Mouse (Mus musculus) MEL (cell line): ENCODE results near the gene Siae.

Experiments
- CTCF ChIP-seq, 3 experiments: IDR thresholded peaks in 2 of 3; conservative IDR thresholded peaks in 1 of 3; 2 replicates each; pipeline ENCODE4 v1.5.1; 2011 to 2012; ENCODE audit warnings: low read length in 3 of 3, low read depth in 2 of 3, mild to moderate bottlenecking in 2 of 3, improper control_type of control experiment in 1 of 3, inconsistent platforms in 1 of 3, mixed read lengths in 1 of 3, moderate library complexity in 1 of 3; ENCODE audit not compliant: control insufficient read depth in 1 of 3, insufficient read depth in 1 of 3, poor library complexity in 1 of 3, severe bottlenecking in 1 of 3
- EP300 ChIP-seq, 2 experiments: IDR thresholded peaks; 2 replicates each; pipeline ENCODE4 v1.6.1; 2011; ENCODE audit warnings: improper control_type of control experiment in 2 of 2, low read length in 2 of 2, low read depth in 1 of 2, mild to moderate bottlenecking in 1 of 2
- GATA1 ChIP-seq: IDR thresholded peaks from 2 replicates; pipeline ENCODE4 v1.6.1; 2011; ENCODE audit warnings: low read depth, low read length, improper control_type of control experiment
- KAT2A ChIP-seq: conservative IDR thresholded peaks from 2 replicates; pipeline ENCODE4 v1.6.1; 2012; ENCODE audit warnings: low read depth, low read length, improper control_type of control experiment, inconsistent platforms
- MAZ ChIP-seq: IDR thresholded peaks from 2 replicates; pipeline ENCODE4 v1.6.1; 2012; ENCODE audit warnings: low read depth, mild to moderate bottlenecking, inconsistent platforms, low read length, improper control_type of control experiment
- MXI1 ChIP-seq: IDR thresholded peaks from 2 replicates; pipeline ENCODE4 v1.6.1; 2011; ENCODE audit warnings: mild to moderate bottlenecking, low read depth, low read length, improper control_type of control experiment
- MYB ChIP-seq: IDR thresholded peaks from 2 replicates; pipeline ENCODE4 v1.6.1; 2011; ENCODE audit warnings: mild to moderate bottlenecking, low read depth, low read length, improper control_type of control experiment
- NELFE ChIP-seq: IDR thresholded peaks from 2 replicates; pipeline ENCODE4 v1.6.1; 2011; ENCODE audit warnings: low read depth, low read length, improper control_type of control experiment
- NRF1 ChIP-seq: IDR thresholded peaks from 2 replicates; pipeline ENCODE4 v1.6.1; 2014; ENCODE audit warnings: low read depth, mild to moderate bottlenecking, inconsistent platforms, low read length, improper control_type of control experiment, moderate library complexity; ENCODE audit not compliant: poor library complexity, insufficient read depth, severe bottlenecking
- POLR2A ChIP-seq, 2 experiments: IDR thresholded peaks; 2 replicates each; pipeline ENCODE4 v1.6.1; 2011 to 2012; ENCODE audit warnings: low read length in 2 of 2, mild to moderate bottlenecking in 2 of 2, control low read depth in 1 of 2, improper control_type of control experiment in 1 of 2, low read depth in 1 of 2, moderate library complexity in 1 of 2; ENCODE audit not compliant: control insufficient read depth in 1 of 2, insufficient read depth in 1 of 2, poor library complexity in 1 of 2
- RCOR1 ChIP-seq: IDR thresholded peaks from 2 replicates; pipeline ENCODE4 v1.6.1; 2012; ENCODE audit warnings: low read depth, mild to moderate bottlenecking, inconsistent platforms, low read length, improper control_type of control experiment
- TCF12 ChIP-seq: IDR thresholded peaks from 2 replicates; pipeline ENCODE4 v1.6.1; 2014; ENCODE audit warnings: low read depth, mild to moderate bottlenecking, inconsistent platforms, low read length, improper control_type of control experiment, moderate library complexity
- USF1 ChIP-seq: IDR thresholded peaks from 2 replicates; pipeline ENCODE4 v1.6.1; 2014; ENCODE audit warnings: low read depth, mild to moderate bottlenecking, inconsistent platforms, low read length, improper control_type of control experiment, moderate library complexity

GRCm38 (mm10) chr9:37670261-37670660 is 114.8 kb downstream of the Siae start:
- TF ChIP-seq EP300 (IDR thresholded peaks at IDR 0.05; ENCODE audit: low read depth in 1 of 2, low read length in 2 of 2) = no peak
- no peak for TF ChIP-seq CTCF (IDR thresholded peaks at IDR 0.05 in 2 of 3, conservative IDR thresholded peaks at IDR 0.05 in 1 of 3; ENCODE audit: control insufficient read depth in 1 of 3, insufficient read depth in 1 of 3, low read depth in 2 of 3, low read length in 3 of 3, poor library complexity in 1 of 3, severe bottlenecking in 1 of 3)
- TF ChIP-seq NRF1 = no peak
- no peak for TF ChIP-seq MXI1
- no peak for TF ChIP-seq NELFE
- no peak for TF ChIP-seq GATA1
- no peak for TF ChIP-seq POLR2A (IDR thresholded peaks at IDR 0.05; ENCODE audit: control insufficient read depth in 1 of 2, insufficient read depth in 1 of 2, low read depth in 1 of 2, low read length in 2 of 2, poor library complexity in 1 of 2)
- no peak for TF ChIP-seq MAZ
- TF ChIP-seq KAT2A = no peak
- TF ChIP-seq USF1 = no peak
- TF ChIP-seq TCF12 = no peak
- TF ChIP-seq MYB = no peak
- no peak for TF ChIP-seq RCOR1
